Mouse (Mus musculus): Measurements from ENCODE around the gene Dgkg. TPM values are rescaled to one million over a fixed set of nuclear protein-coding genes. Genes with fewer than 3 reads are reported as not detected.
A peak's percentile ranks its signal among the peaks of the same experiment; 100 is the strongest.

Gene Dgkg
- polyA plus RNA-seq, 1 experiment from 2014 or later, result 3.0 TPM

DNA sequence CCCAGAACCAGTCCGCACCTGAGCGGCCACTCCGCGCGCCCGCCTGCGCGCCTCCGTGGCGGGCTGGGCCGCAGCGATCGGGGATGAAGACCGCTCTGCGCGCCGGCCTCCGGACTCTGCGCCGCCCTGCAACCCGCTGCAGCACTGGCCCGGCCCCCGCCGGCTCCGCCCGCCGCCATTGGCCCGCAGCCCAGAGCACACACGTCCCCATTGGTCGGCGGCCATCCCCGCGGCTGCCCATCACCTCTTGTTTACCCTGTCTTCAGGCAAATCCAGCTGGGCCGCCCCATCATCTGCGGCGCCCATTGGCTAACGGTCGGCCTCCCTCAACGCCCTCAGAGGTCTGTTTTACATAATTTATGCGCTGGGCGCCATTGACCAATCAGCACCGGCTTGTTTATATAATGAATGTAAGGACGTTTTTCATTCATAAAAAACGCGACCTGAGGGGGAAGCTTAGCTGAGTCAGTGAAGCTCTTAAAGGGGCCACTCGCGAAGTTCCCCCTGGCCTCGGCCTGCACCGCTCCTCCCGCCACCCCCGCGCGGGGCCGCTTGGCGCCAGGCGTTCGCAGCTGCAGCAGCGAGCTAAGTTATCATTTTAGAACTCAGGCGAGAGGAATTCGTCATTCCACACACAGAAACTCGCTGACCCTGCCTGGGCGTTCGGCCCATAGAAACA, 217.4 kb downstream of the Dgkg start, which contains the start of gene Etv5:
Etv5 (minus strand) TSS at position 221 of the 679 bp plus-strand sequence.
- H3K36me3 ChIP-seq (ENCODE audit: control insufficient read depth, insufficient read depth, low read length), result no peaks in the 10 kb centered on the region
- ATAC-seq (ENCODE audit: low read depth), result peak; percentile 99
- H3K4me3 ChIP-seq (ENCODE audit: low read depth, low read length), result peak within 1 kb of the TSS; percentile 74
- peak within 1 kb of the TSS; percentile 63 for H3K9ac ChIP-seq (replicated peaks; ENCODE audit: low read depth, low read length)
- peak within 1 kb of the TSS; percentile 100 for H3K4me2 ChIP-seq (ENCODE audit: low read depth, low read length)
- peaks cover 10% of the 10 kb centered on the region for H3K4me1 ChIP-seq (ENCODE audit: control insufficient read depth, insufficient read depth, low read length)
- peak within 1 kb of the TSS; percentile 72 for H3K27ac ChIP-seq (ENCODE audit: low read depth, low read length)
- peaks cover 27% of the 10 kb centered on the region; the same call in 1 of the 2 replicates for H3K27me3 ChIP-seq (ENCODE audit: control insufficient read depth, insufficient read depth, low read length)
- no peaks in the 10 kb centered on the region for H3K9me3 ChIP-seq (ENCODE audit: control insufficient read depth, low read length)
- under 1% methylated on average over 63 of the region's 63 CpGs for WGBS

DNA sequence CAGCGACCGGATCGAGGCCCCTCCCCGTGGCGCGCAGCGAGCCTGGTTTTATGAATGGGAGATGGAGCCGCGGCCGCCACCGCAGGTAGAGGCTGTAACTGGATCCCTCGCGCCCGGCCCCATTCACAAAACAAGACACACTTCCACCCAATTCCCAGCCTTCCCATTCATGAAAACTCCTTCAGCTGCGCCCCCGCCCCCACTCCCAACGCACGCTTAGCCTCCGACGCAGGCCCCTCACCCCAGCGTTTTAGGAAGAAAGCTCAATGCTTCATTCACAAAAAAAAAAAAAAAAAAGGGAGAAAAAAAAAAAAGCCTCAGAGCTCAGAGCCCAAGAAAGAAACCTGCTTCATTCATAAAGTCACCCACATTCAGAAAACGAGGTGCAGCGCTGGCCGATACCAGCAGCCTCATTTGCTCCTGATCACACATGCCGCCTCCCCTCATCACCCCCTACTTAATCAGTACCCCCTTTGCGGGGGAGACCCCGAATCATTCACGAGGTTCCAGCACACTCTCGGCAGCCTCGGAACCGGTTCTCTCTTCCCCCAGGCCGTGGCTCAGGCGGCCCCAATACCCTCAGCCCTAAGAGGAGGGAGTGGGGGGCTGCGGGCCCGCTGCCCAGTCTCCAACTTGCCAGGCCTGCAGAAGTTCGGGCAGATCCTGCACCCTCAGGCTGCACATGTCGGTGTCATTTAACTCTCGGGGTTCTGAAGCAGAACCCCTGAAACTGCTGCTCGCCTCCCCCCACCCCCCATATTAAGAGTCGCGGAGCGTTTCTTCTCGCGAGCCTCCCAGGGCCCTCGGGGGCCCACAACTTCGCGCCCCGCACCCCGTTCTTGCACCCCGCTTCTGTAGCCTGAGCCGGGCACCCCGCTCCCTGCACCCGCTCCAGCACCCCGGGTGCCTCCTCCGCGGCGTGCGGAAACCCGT, 218.3 kb downstream of the Dgkg start:
- H3K36me3 ChIP-seq (ENCODE audit: control insufficient read depth, insufficient read depth, low read length), result no peaks in the 10 kb centered on the region
- peak; percentile 48 for ATAC-seq (ENCODE audit: low read depth)
- no peaks in the 10 kb centered on the region for H3K9me3 ChIP-seq (ENCODE audit: control insufficient read depth, low read length)
- H3K4me1 ChIP-seq (ENCODE audit: control insufficient read depth, insufficient read depth, low read length), result peaks cover 17% of the 10 kb centered on the region
- H3K4me3 ChIP-seq (ENCODE audit: low read depth, low read length), result peak overlapping the region; percentile 74
- peaks cover 27% of the 10 kb centered on the region; the same call in 1 of the 2 replicates for H3K27me3 ChIP-seq (ENCODE audit: control insufficient read depth, insufficient read depth, low read length)
- H3K9ac ChIP-seq (replicated peaks; ENCODE audit: low read depth, low read length), result peak overlapping the region; percentile 63
- WGBS, result under 1% methylated on average over 52 of the region's 59 CpGs
- peak overlapping the region; percentile 72 for H3K27ac ChIP-seq (ENCODE audit: low read depth, low read length)
- peak overlapping the region; percentile 100 for H3K4me2 ChIP-seq (ENCODE audit: low read depth, low read length)

DNA sequence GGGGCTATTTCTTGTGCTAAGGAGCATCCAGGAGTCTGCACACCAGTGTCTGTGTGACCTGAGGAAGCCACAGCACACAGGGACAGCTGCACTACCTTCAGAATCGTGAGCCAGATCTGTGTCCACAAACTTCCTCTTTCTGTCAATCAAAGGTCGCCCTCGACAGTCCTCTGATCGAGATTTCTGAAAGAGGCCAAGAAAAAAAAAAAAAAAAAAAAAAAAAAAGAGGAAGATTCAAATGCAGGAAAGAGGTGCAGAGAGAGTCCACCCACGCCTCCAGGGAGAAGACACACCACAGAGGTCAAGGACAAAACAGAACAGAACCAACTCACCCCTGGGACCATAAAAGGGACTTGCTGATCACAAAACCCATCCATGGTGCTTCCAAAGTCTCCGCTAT, 220.9 kb downstream of the Dgkg start:
- ATAC-seq (ENCODE audit: low read depth), result no peak
- Histone ChIP-seq H3K27me3 (ENCODE audit: control insufficient read depth, insufficient read depth, low read length) (peaks cover 15% of the 10 kb centered on the region; the same call in 1 of the 2 replicates), H3K36me3 (ENCODE audit: control insufficient read depth, insufficient read depth, low read length) (no peaks in the 10 kb centered on the region), H3K27ac (ENCODE audit: low read depth, low read length) (no peak overlapping the region), H3K9ac (replicated peaks; ENCODE audit: low read depth, low read length) (no peak overlapping the region), H3K4me3 (ENCODE audit: low read depth, low read length) (no peak overlapping the region), H3K9me3 (ENCODE audit: control insufficient read depth, low read length) (no peaks in the 10 kb centered on the region), H3K4me1 (ENCODE audit: control insufficient read depth, insufficient read depth, low read length) (peaks cover 17% of the 10 kb centered on the region), H3K4me2 (ENCODE audit: low read depth, low read length) (no peak overlapping the region)
- 53% methylated on average over 6 of the region's 6 CpGs for WGBS

DNA sequence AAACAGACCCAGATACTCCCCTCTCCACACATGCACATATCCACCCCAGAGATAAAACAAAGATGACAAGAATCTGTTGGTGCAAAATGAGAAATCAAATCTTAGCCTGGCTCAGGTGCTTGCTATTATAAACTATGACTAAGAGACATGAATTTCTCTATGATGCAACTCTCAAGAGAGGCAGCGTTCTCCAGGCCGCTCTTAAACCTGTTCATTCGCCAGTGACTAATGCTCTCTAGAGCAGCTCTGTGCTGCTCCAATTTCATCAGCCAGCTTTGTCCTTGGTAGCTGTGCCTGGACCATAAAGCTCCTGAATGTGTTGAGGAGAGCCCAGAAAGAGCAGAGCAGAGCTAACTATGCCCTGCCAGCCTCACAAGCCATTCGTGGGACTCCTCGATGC, 222.5 kb downstream of the Dgkg start:
- no peak overlapping the region for H3K9ac ChIP-seq (replicated peaks; ENCODE audit: low read depth, low read length)
- no peaks in the 10 kb centered on the region for H3K9me3 ChIP-seq (ENCODE audit: control insufficient read depth, low read length)
- peak overlapping the region; percentile 29 for H3K4me2 ChIP-seq (ENCODE audit: low read depth, low read length)
- H3K27me3 ChIP-seq (ENCODE audit: control insufficient read depth, insufficient read depth, low read length), result peaks cover 11% of the 10 kb centered on the region
- no peak overlapping the region for H3K4me3 ChIP-seq (ENCODE audit: low read depth, low read length)
- no peaks in the 10 kb centered on the region for H3K36me3 ChIP-seq (ENCODE audit: control insufficient read depth, insufficient read depth, low read length)
- 23% methylated on average over 5 of the region's 5 CpGs for WGBS
- ATAC-seq (ENCODE audit: low read depth), result no peak
- H3K27ac ChIP-seq (ENCODE audit: low read depth, low read length), result no peak overlapping the region
- peaks cover 24% of the 10 kb centered on the region for H3K4me1 ChIP-seq (ENCODE audit: control insufficient read depth, insufficient read depth, low read length)

DNA sequence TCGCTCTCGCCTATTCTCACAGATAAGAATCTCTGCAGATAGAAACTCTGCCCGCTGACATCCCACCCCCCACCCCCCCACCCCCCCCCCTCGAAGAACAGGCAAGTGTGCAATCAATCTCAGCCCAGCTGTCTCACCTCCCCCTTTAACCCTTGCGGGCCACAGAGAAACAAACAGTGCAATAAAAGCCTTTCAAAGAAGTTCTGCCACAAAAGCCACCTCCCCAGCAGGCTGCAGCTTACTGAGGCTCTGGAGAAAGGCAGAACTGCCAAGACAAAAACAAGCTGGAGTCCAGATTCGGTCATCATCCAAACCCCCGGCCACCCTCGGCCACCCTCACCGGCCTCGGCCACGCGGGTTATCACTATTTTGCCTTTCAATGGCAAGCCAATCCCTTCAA, 223.1 kb downstream of the Dgkg start:
- no peak overlapping the region for H3K4me3 ChIP-seq (ENCODE audit: low read depth, low read length)
- no peak overlapping the region for H3K9ac ChIP-seq (replicated peaks; ENCODE audit: low read depth, low read length)
- ATAC-seq (ENCODE audit: low read depth), result no peak
- 5% methylated on average over 12 of the region's 12 CpGs for WGBS
- H3K4me2 ChIP-seq (ENCODE audit: low read depth, low read length), result peak overlapping the region; percentile 29
- H3K4me1 ChIP-seq (ENCODE audit: control insufficient read depth, insufficient read depth, low read length), result peaks cover 27% of the 10 kb centered on the region
- H3K9me3 ChIP-seq (ENCODE audit: control insufficient read depth, low read length), result no peaks in the 10 kb centered on the region
- no peak overlapping the region for H3K27ac ChIP-seq (ENCODE audit: low read depth, low read length)
- peaks cover 11% of the 10 kb centered on the region for H3K27me3 ChIP-seq (ENCODE audit: control insufficient read depth, insufficient read depth, low read length)
- no peaks in the 10 kb centered on the region for H3K36me3 ChIP-seq (ENCODE audit: control insufficient read depth, insufficient read depth, low read length)

DNA sequence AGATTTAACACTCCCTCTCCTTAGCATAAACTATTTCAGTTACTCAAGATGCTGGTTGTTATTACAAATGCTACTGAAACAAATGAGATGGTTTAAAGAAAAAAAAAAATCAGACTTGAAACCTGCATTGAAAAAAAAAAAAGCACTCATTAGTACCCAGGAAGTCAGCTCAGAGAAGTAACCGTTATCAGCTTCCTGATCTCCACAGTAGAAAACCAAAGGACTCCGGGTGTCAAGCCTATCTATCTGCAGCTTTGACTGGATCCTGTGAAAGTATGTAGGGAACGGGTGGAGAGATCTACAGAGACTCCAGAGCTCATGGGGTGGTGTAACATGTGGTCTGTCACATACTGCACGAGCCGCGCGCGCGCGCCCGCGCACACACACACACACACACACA, 225.2 kb downstream of the Dgkg start:
- 89% methylated on average over 12 of the region's 12 CpGs for WGBS
- no peak overlapping the region for H3K4me3 ChIP-seq (ENCODE audit: low read depth, low read length)
- no peak overlapping the region for H3K9ac ChIP-seq (replicated peaks; ENCODE audit: low read depth, low read length)
- ATAC-seq (ENCODE audit: low read depth), result no peak
- peaks cover 29% of the 10 kb centered on the region for H3K4me1 ChIP-seq (ENCODE audit: control insufficient read depth, insufficient read depth, low read length)
- H3K36me3 ChIP-seq (ENCODE audit: control insufficient read depth, insufficient read depth, low read length), result no peaks in the 10 kb centered on the region
- H3K27ac ChIP-seq (ENCODE audit: low read depth, low read length), result no peak overlapping the region
- no peaks in the 10 kb centered on the region for H3K9me3 ChIP-seq (ENCODE audit: control insufficient read depth, low read length)
- H3K4me2 ChIP-seq (ENCODE audit: low read depth, low read length), result no peak overlapping the region
- H3K27me3 ChIP-seq (ENCODE audit: control insufficient read depth, insufficient read depth, low read length), result peaks cover 3% of the 10 kb centered on the region; the same call in 1 of the 2 replicates

DNA sequence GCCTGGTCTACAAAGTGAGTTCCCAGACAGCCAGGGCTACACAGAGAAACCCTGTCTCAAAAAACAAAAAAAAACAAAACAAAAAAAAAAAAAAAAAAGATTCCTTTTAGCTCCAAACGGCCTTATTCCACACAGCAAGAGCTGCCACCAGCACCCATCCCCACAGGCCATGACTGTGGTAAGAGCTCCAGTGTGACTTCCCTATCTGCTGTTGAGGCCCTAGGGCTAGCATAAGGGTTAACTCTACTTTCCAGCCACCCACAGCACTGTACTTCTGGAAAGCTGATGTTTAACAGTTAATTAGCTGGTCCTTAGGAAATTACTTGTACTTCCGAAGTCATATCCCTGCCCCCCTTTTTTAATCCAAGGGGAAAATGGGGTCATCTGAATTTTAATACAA, 225.7 kb downstream of the Dgkg start:
- H3K4me3 ChIP-seq (ENCODE audit: low read depth, low read length), result no peak overlapping the region
- H3K36me3 ChIP-seq (ENCODE audit: control insufficient read depth, insufficient read depth, low read length), result no peaks in the 10 kb centered on the region
- H3K4me1 ChIP-seq (ENCODE audit: control insufficient read depth, insufficient read depth, low read length), result peaks cover 29% of the 10 kb centered on the region
- no peaks in the 10 kb centered on the region for H3K9me3 ChIP-seq (ENCODE audit: control insufficient read depth, low read length)
- no peak overlapping the region for H3K9ac ChIP-seq (replicated peaks; ENCODE audit: low read depth, low read length)
- H3K27ac ChIP-seq (ENCODE audit: low read depth, low read length), result no peak overlapping the region
- ATAC-seq (ENCODE audit: low read depth), result no peak
- H3K4me2 ChIP-seq (ENCODE audit: low read depth, low read length), result no peak overlapping the region
- WGBS, result 75% methylated on average over 2 of the region's 2 CpGs
- H3K27me3 ChIP-seq (ENCODE audit: control insufficient read depth, insufficient read depth, low read length), result peaks cover 3% of the 10 kb centered on the region; the same call in 1 of the 2 replicates

DNA sequence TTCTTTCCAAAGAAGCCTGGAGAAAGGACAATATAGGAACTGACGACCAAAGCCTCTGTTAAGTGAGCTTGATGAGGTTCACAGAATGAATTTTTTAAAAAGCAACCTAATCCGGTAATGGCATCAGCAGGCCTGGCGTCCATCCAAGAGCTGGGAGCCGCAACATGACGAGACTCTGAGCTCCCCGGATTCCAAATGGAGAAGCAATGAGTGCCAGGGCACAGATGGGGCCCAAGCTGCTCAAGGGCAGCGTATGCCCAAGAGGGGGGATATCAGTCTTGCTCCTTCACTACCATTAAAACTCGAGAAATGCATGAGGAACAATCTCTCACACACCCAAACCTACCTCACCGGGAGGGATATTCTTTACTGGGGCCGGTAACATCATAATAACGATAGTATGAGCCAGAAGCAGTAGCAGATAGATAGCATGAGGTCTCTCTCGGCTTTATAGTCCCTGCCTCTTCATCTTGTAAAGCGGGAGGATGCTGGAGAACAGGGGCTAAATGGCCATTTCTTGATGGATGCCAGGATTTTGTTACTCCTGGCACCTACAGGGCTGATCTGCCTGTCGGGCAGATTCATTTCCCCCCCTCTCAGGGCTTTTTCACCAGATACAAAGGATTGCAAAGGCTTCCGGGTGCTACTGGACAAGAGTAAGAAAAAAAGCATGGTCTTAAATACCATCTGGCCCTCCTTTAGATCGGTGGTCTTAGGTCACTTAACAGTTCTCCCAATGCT, 226.6 kb downstream of the Dgkg start:
- Histone ChIP-seq H3K36me3 (ENCODE audit: control insufficient read depth, insufficient read depth, low read length) (no peaks in the 10 kb centered on the region), H3K4me1 (ENCODE audit: control insufficient read depth, insufficient read depth, low read length) (peaks cover 29% of the 10 kb centered on the region), H3K27ac (ENCODE audit: low read depth, low read length) (peak overlapping the region; percentile 63), H3K4me2 (ENCODE audit: low read depth, low read length) (0 out of 2 replicates have a peak overlapping the region, but pooled peaks have one; percentile 4), H3K4me3 (ENCODE audit: low read depth, low read length) (no peak overlapping the region), H3K27me3 (ENCODE audit: control insufficient read depth, insufficient read depth, low read length) (no peaks in the 10 kb centered on the region; the same call in 1 of the 2 replicates), H3K9ac (replicated peaks; ENCODE audit: low read depth, low read length) (no peak overlapping the region), H3K9me3 (ENCODE audit: control insufficient read depth, low read length) (no peaks in the 10 kb centered on the region)
- no peak for ATAC-seq (ENCODE audit: low read depth)
- WGBS, result 34% methylated on average over 16 of the region's 16 CpGs

Measured in neural tube, embryonic 14.5 days (tissue).